Mouse (Mus musculus) embryonic facial prominence, embryonic 14.5 days (tissue): ENCODE measurements at regions not wholly inside any gene's neighbourhood (a gene's known extent, or its start where the extent isn't known, plus 50 kb on each side); places are given as distances from the start of the nearest gene placed in this dataset.

Experiments
- ATAC-seq: fragments of 200-750 bp; cut with Nextera tagmentation; 2 replicates; pipeline ENCODE4 v1.8.0; 2017; ENCODE audit warnings: low read depth, moderate number of reproducible peaks, moderate TSS enrichment
- DNase-seq: peaks from one replicate; pipeline ENCODE4 v3.0.0-alpha.2; 2015; ENCODE audit warnings: low spot score
- H3K27ac ChIP-seq: fragments of 300-500 bp; sonication (generic); replicated peaks from 2 replicates; pipeline ENCODE4 v1.5.1; 2014; ENCODE audit warnings: low read depth, mild to moderate bottlenecking, low read length, moderate library complexity
- H3K27me3 ChIP-seq: fragments of 300-500 bp; sonication (generic); replicated peaks from 2 replicates; pipeline ENCODE4 v1.6.1; 2014; ENCODE audit warnings: low read length; ENCODE audit not compliant: control insufficient read depth, insufficient read depth
- H3K36me3 ChIP-seq: fragments of 300-500 bp; sonication (generic); 2 replicates; pipeline ENCODE4 v1.6.1; 2014; ENCODE audit warnings: low read length, mixed read lengths; ENCODE audit not compliant: control insufficient read depth, insufficient read depth
- H3K4me1 ChIP-seq: fragments of 300-500 bp; sonication (generic); 2 replicates; pipeline ENCODE4 v1.6.1; 2014; ENCODE audit warnings: antibody characterized with exemption, low read length; ENCODE audit not compliant: control insufficient read depth, insufficient read depth
- H3K4me2 ChIP-seq: fragments of 300-500 bp; sonication (generic); 2 replicates; pipeline ENCODE4 v1.6.1; 2014; ENCODE audit warnings: low read depth, mild to moderate bottlenecking, low read length, moderate library complexity, mixed read lengths
- H3K4me3 ChIP-seq: fragments of 300-500 bp; sonication (generic); 2 replicates; pipeline ENCODE4 v1.5.1; 2014; ENCODE audit warnings: low read depth, mild to moderate bottlenecking, low read length
- H3K9ac ChIP-seq: fragments of 300-500 bp; sonication (generic); 2 replicates; pipeline ENCODE4 v1.6.1; 2014; ENCODE audit warnings: low read depth, mild to moderate bottlenecking, low read length, moderate library complexity, mixed read lengths
- H3K9me3 ChIP-seq: fragments of 300-500 bp; sonication (generic); 2 replicates; pipeline ENCODE4 v1.6.1; 2016; ENCODE audit warnings: low read length; ENCODE audit not compliant: control insufficient read depth
- WGBS: fragments of 180-500 bp; shearing (Covaris S2); extraction: QIAGEN DNeasy Blood & Tissue Kit; methylation state at CpG from one replicate; pipeline ENCODE4 v1.1.7; 2014; 5-methylcytosine and 5-hydroxymethylcytosine counted together

GRCm38 (mm10) chr5:78284456-78285199, 876.8 kb upstream of the Igfbp7 start:
- H3K36me3 ChIP-seq: no peaks in the 10 kb centered on the region
- no peaks in the 10 kb centered on the region for H3K27me3 ChIP-seq
- no peak overlapping the region for H3K4me2 ChIP-seq
- ATAC-seq: peak; percentile 33; the same call in 1 of the 2 replicates
- no peak overlapping the region for H3K27ac ChIP-seq
- no peak overlapping the region for H3K9ac ChIP-seq
- WGBS: 14% methylated on average over 6 of the region's 6 CpGs
- H3K9me3 ChIP-seq: no peaks in the 10 kb centered on the region
- H3K4me3 ChIP-seq: no peak overlapping the region
- peak; percentile 50 for DNase-seq
- H3K4me1 ChIP-seq: no peaks in the 10 kb centered on the region

- DNase-seq (no peak), ATAC-seq (no peak)
- H3K4me1 ChIP-seq: no peaks in the 10 kb centered on the region
- no peaks in the 10 kb centered on the region for H3K36me3 ChIP-seq
- H3K4me2 ChIP-seq: no peak overlapping the region
- no peak overlapping the region for H3K4me3 ChIP-seq
- WGBS: 78% methylated on average over 3 of the region's 3 CpGs
- no peaks in the 10 kb centered on the region for H3K9me3 ChIP-seq
- no peaks in the 10 kb centered on the region for H3K27me3 ChIP-seq
- no peak overlapping the region for H3K27ac ChIP-seq
- H3K9ac ChIP-seq: no peak overlapping the region
Observed at GRCm38 (mm10) chr5:78251491-78251890, 843.6 kb upstream of the Igfbp7 start.

GRCm38 (mm10) chr5:78213696-78214095, 805.9 kb upstream of the Igfbp7 start:
- ATAC-seq (no peak), DNase-seq (no peak)
- Histone ChIP-seq H3K27me3 (no peaks in the 10 kb centered on the region), H3K4me3 (no peak overlapping the region), H3K36me3 (no peaks in the 10 kb centered on the region), H3K27ac (no peak overlapping the region), H3K9me3 (no peaks in the 10 kb centered on the region), H3K4me1 (no peaks in the 10 kb centered on the region), H3K4me2 (no peak overlapping the region), H3K9ac (no peak overlapping the region)
- 42% methylated on average over 1 of the region's 1 CpGs for WGBS
